Mouse (Mus musculus): ENCODE measurements around the gene Fam117a. TPM values are rescaled to one million over a fixed set of nuclear protein-coding genes. Genes with fewer than 3 reads are reported as not detected.

The Fam117a gene
- total RNA-seq, 4 experiments from 2014 or later = 6.0 to 13.3 (median 7.4) TPM

- no peak for DNase-seq (ENCODE audit: low spot score in 2 of 2)
Observed at GRCm38 (mm10) chr11:95415931-95416330, 79.1 kb downstream of the Fam117a start.

GRCm38 (mm10) chr11:95417341-95417740, 80.5 kb downstream of the Fam117a start:
- no peak for DNase-seq (ENCODE audit: low spot score in 2 of 2)

- DNase-seq (ENCODE audit: low spot score in 2 of 2) = no peak
Observed at GRCm38 (mm10) chr11:95420880-95421435, 84.1 kb downstream of the Fam117a start.

- no peak for DNase-seq (ENCODE audit: low spot score in 2 of 2)
Observed at GRCm38 (mm10) chr11:95423505-95423904, 86.7 kb downstream of the Fam117a start.

GRCm38 (mm10) chr11:95431344-95431743, 94.5 kb downstream of the Fam117a start:
- DNase-seq (ENCODE audit: low spot score in 2 of 2) = no peak

Other genes with a start within 250 kb of the Fam117a start
- gene Dlx3, start 216.9 kb upstream of the Fam117a start, total RNA-seq (2022) = under 1 TPM in 1 of 4 experiments, not detected in 3; 0.12 TPM
- gene Dlx4, start 190.8 kb upstream of the Fam117a start, total RNA-seq (2022) = under 1 TPM in 1 of 4 experiments, not detected in 3; 0.33 TPM
- gene Tac4, start 75.5 kb upstream of the Fam117a start, total RNA-seq (2022) = not detected
- 10 to 100 TPM; 73.3 to 86.4 (median 84.0) TPM for gene Kat7, start 26.8 kb upstream of the Fam117a start, total RNA-seq (2022)
- 10 to 100 TPM; 59.4 to 78.3 (median 73.1) TPM for gene Slc35b1, start 47.7 kb downstream of the Fam117a start, total RNA-seq (2022)
- gene Spop, start 77.1 kb downstream of the Fam117a start, total RNA-seq (2022) = 100 to 1,000 TPM; 157 to 180 (median 166) TPM
- 10 to 100 TPM; 22.2 to 26.3 (median 25.1) TPM for gene Nxph3, start 177.6 kb downstream of the Fam117a start, total RNA-seq (2022)

Data from layer of hippocampus, adult 8-10 months (tissue).